Mouse (Mus musculus): ENCODE data around the gene Arvcf. TPM values are rescaled to one million over a fixed set of nuclear protein-coding genes. Genes with fewer than 3 reads are reported as not detected.

Arvcf gene
- polyA plus RNA-seq, 1 experiment from 2014 or later: 64.6 TPM

DNA sequence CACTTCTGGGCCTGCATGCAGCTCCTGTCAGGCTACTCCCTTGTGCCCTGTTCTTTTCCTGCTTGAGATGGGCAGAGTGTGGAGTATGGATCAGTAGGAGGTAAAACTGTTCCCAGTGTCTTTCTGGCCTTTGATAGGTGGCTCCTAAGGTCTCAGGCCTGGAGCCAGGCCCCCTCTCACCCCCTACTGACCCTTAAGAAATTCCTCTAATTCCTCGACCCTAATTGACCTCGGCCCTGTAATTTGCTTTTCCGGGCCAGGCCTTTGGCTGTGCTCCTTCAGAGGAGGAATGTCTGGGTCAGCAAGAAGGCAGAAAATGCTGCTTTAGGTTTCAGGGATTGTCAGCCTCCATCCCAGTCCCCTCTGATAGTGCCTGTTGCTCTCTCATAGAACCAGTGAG lies 35.8 kb downstream of the Arvcf start:
- Histone ChIP-seq H3K36me3 (replicated peaks; ENCODE audit: control insufficient read depth, insufficient read depth) (no peaks in the 10 kb centered on the region), H3K9me3 (ENCODE audit: control insufficient read depth, low read length) (no peaks in the 10 kb centered on the region), H3K4me1 (replicated peaks; ENCODE audit: control insufficient read depth, insufficient read depth, low read length) (peaks cover 61% of the 10 kb centered on the region), H3K4me2 (replicated peaks) (no peak overlapping the region), H3K27me3 (ENCODE audit: control insufficient read depth, insufficient read depth, low read length) (no peaks in the 10 kb centered on the region), H3K27ac (no peak overlapping the region), H3K4me3 (replicated peaks; ENCODE audit: low read length) (no peak overlapping the region), H3K9ac (no peak overlapping the region)
- DNase-seq (ENCODE audit: low spot score) (no peak), ATAC-seq (ENCODE audit: low FRiP score) (no peak)
- WGBS: 12% methylated on average over 3 of the region's 3 CpGs

DNA sequence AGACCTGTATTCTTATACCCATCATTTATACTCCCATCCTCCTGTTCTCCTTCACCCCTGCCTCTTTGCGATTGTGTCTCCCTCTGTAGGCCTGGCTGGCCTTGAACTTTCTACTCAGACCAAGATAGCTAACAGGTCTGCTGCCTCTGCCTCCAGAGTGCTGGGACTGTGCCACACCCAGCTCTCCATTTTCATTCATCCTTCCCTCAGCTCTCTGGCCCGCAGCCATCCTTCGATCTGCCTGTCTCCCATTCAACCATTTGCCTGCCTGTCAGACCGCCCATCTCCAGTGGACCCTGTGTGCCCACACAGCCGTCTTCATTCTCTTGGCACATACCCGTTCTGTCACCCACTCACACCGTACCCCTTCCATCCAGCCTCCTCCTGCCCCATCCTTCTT lies 36.2 kb downstream of the Arvcf start:
- no peak overlapping the region for H3K4me2 ChIP-seq (replicated peaks)
- no peaks in the 10 kb centered on the region for H3K9me3 ChIP-seq (ENCODE audit: control insufficient read depth, low read length)
- DNase-seq (ENCODE audit: low spot score) (no peak), ATAC-seq (ENCODE audit: low FRiP score) (no peak)
- WGBS: 50% methylated on average over 7 of the region's 7 CpGs
- no peak overlapping the region for H3K9ac ChIP-seq
- no peak overlapping the region for H3K27ac ChIP-seq
- H3K4me1 ChIP-seq (replicated peaks; ENCODE audit: control insufficient read depth, insufficient read depth, low read length): peaks cover 63% of the 10 kb centered on the region
- no peak overlapping the region for H3K4me3 ChIP-seq (replicated peaks; ENCODE audit: low read length)
- H3K36me3 ChIP-seq (replicated peaks; ENCODE audit: control insufficient read depth, insufficient read depth): no peaks in the 10 kb centered on the region
- no peaks in the 10 kb centered on the region for H3K27me3 ChIP-seq (ENCODE audit: control insufficient read depth, insufficient read depth, low read length)

DNA sequence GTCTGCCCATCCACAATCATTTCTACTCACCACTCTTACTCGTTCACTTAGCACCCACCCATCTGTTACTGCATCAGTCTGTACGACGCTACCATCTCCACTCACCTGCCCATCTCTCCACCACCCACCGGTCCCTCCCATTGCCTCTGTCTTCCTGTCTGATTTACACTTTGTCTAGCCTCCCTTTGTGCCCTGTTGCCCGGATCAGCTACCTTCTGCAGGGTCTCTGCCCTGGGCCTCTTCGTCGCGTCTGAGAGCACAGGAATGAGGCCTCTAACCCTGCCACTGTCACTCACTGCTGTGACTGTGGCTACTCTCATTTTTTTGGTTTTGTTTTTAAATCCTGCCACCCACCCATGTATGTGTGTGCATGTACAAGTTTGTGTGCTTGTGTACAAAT lies 36.7 kb downstream of the Arvcf start:
- no peak for ATAC-seq (ENCODE audit: low FRiP score)
- no peak overlapping the region for H3K9ac ChIP-seq
- H3K4me1 ChIP-seq (replicated peaks; ENCODE audit: control insufficient read depth, insufficient read depth, low read length): peaks cover 58% of the 10 kb centered on the region
- no peaks in the 10 kb centered on the region for H3K36me3 ChIP-seq (replicated peaks; ENCODE audit: control insufficient read depth, insufficient read depth)
- no peaks in the 10 kb centered on the region for H3K27me3 ChIP-seq (ENCODE audit: control insufficient read depth, insufficient read depth, low read length)
- no peak overlapping the region for H3K4me2 ChIP-seq (replicated peaks)
- H3K9me3 ChIP-seq (ENCODE audit: control insufficient read depth, low read length): no peaks in the 10 kb centered on the region
- WGBS: 52% methylated on average over 8 of the region's 8 CpGs
- no peak overlapping the region for H3K27ac ChIP-seq
- DNase-seq (ENCODE audit: low spot score): no peak
- no peak overlapping the region for H3K4me3 ChIP-seq (replicated peaks; ENCODE audit: low read length)

DNA sequence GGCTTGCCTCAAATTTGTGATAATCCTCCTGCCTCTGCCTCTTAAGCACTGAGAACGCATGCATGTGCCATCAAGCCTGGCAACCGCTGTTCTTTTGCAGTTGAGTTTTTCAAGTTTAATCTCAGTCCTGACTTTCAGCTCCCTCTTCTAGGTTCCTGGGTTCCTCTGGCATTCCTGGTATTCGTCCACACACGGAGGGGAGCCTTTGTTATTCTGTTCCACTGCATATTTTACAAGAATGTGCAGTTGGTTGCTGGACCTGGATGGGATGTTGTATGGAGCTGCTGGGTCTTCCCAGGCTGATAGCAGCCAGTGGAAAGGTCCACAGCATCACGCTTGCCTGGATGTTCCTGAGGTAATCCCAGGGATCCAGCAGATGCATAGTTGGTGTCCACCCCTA lies 37.4 kb downstream of the Arvcf start:
- no peak for DNase-seq (ENCODE audit: low spot score)
- H3K4me1 ChIP-seq (replicated peaks; ENCODE audit: control insufficient read depth, insufficient read depth, low read length): peaks cover 51% of the 10 kb centered on the region

DNA sequence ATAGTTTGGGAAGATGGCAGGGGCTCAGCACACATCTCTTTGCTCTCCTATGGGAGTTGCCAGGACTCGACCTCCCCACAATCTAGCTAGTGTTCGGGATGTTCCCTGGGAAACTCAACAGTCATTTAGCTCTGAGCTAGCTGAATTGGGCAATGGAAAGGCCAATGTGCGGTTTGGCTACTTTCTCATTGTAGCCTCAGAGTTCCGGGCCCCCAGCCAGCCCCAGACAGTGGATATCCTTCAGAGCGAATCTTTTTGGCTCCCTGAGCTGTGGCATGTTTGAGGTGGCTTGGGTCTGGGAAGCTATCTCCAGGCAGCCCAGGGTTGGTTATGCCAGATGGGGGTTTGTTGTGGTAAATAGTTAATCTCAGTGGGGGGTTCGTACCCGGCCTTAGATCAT lies 38.5 kb downstream of the Arvcf start:
- ATAC-seq (ENCODE audit: low FRiP score) (peak; percentile 23; the same call in 1 of the 2 replicates), DNase-seq (ENCODE audit: low spot score) (no peak)
- H3K36me3 ChIP-seq (replicated peaks; ENCODE audit: control insufficient read depth, insufficient read depth): 0 out of 2 replicates have a peak, but pooled peaks cover 4% of the 10 kb centered on the region
- H3K9me3 ChIP-seq (ENCODE audit: control insufficient read depth, low read length): no peaks in the 10 kb centered on the region
- 0 out of 2 replicates have a peak overlapping the region, but pooled peaks have one; percentile 39 for H3K27ac ChIP-seq
- no peak overlapping the region for H3K4me3 ChIP-seq (replicated peaks; ENCODE audit: low read length)
- 63% methylated on average over 7 of the region's 7 CpGs for WGBS
- H3K27me3 ChIP-seq (ENCODE audit: control insufficient read depth, insufficient read depth, low read length): no peaks in the 10 kb centered on the region
- H3K4me2 ChIP-seq (replicated peaks): no peak overlapping the region
- H3K4me1 ChIP-seq (replicated peaks; ENCODE audit: control insufficient read depth, insufficient read depth, low read length): peaks cover 42% of the 10 kb centered on the region
- no peak overlapping the region for H3K9ac ChIP-seq

More for the DNA sequence above, 37.4 kb downstream of the Arvcf start:
- WGBS: 63% methylated on average over 5 of the region's 5 CpGs
- H3K4me2 ChIP-seq (replicated peaks): no peak overlapping the region
- no peak overlapping the region for H3K27ac ChIP-seq
- H3K27me3 ChIP-seq (ENCODE audit: control insufficient read depth, insufficient read depth, low read length): no peaks in the 10 kb centered on the region
- no peak for ATAC-seq (ENCODE audit: low FRiP score)
- no peaks in the 10 kb centered on the region for H3K9me3 ChIP-seq (ENCODE audit: control insufficient read depth, low read length)
- H3K4me3 ChIP-seq (replicated peaks; ENCODE audit: low read length): no peak overlapping the region
- no peak overlapping the region for H3K9ac ChIP-seq
- no peaks in the 10 kb centered on the region for H3K36me3 ChIP-seq (replicated peaks; ENCODE audit: control insufficient read depth, insufficient read depth)

DNA sequence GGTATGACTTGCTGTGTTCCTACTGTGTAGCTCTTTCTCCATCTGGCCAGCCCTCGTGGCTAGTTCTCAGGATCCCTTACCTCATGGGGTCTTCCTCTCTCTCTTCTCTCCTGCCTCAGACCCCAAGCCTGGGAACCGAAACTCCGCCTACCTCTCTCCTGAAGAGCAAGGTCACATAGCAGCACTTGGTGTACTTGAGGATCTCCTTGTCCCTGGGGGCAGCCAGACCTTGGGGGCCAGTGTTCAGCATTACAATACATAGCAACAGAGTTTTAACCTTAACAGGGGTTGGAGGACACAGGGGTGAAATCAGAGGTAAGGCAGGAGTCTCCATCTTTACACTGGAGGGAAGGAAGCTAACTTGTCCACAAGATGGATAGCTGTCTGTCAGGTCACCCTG lies 39.0 kb downstream of the Arvcf start:
- 59% methylated on average over 3 of the region's 3 CpGs for WGBS
- Histone ChIP-seq H3K4me2 (replicated peaks) (no peak overlapping the region), H3K4me3 (replicated peaks; ENCODE audit: low read length) (no peak overlapping the region), H3K36me3 (replicated peaks; ENCODE audit: control insufficient read depth, insufficient read depth) (0 out of 2 replicates have a peak, but pooled peaks cover 4% of the 10 kb centered on the region), H3K27ac (peak overlapping the region; percentile 53), H3K9ac (0 out of 2 replicates have a peak overlapping the region, but pooled peaks have one; percentile 4), H3K27me3 (ENCODE audit: control insufficient read depth, insufficient read depth, low read length) (no peaks in the 10 kb centered on the region), H3K9me3 (ENCODE audit: control insufficient read depth, low read length) (no peaks in the 10 kb centered on the region), H3K4me1 (replicated peaks; ENCODE audit: control insufficient read depth, insufficient read depth, low read length) (peaks cover 37% of the 10 kb centered on the region)
- no peak for ATAC-seq (ENCODE audit: low FRiP score)
- DNase-seq (ENCODE audit: low spot score): no peak

DNA sequence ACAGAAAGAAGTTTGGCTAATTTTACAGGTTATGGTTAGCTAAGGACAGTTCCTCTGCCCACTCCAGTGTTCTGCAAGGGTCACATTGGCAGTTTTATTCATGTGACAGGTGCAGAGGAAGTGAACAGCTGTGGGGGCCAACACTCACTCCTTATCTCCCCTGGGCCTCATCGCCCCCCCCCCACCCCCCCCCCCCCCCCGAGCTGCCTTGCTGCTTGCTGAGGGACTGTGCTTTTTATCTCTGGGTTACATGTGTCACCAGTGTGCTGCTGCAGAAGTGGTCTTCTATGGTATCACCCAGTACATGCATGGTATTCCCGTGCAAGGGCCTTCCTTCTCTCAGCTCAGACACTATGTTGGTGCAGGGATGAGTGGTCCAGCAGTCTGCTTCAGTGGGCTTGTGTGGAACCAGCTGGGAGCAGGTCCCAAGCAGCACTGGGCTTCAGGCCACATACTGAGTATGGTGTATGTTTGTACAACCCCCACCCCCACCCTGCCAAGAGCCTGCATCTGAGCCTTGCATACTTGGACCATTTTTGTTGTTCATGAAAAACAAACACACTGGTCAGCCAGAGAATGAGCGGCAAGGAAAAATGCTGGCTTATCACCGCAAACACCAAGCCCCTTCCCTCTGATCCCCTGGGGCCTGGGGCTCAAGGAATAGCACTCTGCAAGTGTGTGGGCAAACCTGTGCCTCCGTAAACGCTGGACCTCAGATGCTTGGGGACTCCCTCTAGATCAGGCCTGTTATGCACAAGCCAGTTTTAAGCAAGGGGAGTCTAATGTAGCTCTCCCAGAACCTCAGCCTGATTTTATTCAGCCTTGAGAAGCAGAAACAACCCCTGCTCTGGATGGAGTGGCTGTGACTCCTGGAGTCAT lies 40.0 kb downstream of the Arvcf start:
- Histone ChIP-seq H3K9ac (no peak overlapping the region), H3K4me3 (replicated peaks; ENCODE audit: low read length) (no peak overlapping the region), H3K27me3 (ENCODE audit: control insufficient read depth, insufficient read depth, low read length) (no peaks in the 10 kb centered on the region), H3K36me3 (replicated peaks; ENCODE audit: control insufficient read depth, insufficient read depth) (0 out of 2 replicates have a peak, but pooled peaks cover 4% of the 10 kb centered on the region), H3K4me1 (replicated peaks; ENCODE audit: control insufficient read depth, insufficient read depth, low read length) (peaks cover 33% of the 10 kb centered on the region), H3K27ac (peak overlapping the region; percentile 69), H3K4me2 (replicated peaks) (no peak overlapping the region), H3K9me3 (ENCODE audit: control insufficient read depth, low read length) (no peaks in the 10 kb centered on the region)
- WGBS: 21% methylated on average over 6 of the region's 7 CpGs
- no peak for ATAC-seq (ENCODE audit: low FRiP score)
- DNase-seq (ENCODE audit: low spot score): no peak

DNA sequence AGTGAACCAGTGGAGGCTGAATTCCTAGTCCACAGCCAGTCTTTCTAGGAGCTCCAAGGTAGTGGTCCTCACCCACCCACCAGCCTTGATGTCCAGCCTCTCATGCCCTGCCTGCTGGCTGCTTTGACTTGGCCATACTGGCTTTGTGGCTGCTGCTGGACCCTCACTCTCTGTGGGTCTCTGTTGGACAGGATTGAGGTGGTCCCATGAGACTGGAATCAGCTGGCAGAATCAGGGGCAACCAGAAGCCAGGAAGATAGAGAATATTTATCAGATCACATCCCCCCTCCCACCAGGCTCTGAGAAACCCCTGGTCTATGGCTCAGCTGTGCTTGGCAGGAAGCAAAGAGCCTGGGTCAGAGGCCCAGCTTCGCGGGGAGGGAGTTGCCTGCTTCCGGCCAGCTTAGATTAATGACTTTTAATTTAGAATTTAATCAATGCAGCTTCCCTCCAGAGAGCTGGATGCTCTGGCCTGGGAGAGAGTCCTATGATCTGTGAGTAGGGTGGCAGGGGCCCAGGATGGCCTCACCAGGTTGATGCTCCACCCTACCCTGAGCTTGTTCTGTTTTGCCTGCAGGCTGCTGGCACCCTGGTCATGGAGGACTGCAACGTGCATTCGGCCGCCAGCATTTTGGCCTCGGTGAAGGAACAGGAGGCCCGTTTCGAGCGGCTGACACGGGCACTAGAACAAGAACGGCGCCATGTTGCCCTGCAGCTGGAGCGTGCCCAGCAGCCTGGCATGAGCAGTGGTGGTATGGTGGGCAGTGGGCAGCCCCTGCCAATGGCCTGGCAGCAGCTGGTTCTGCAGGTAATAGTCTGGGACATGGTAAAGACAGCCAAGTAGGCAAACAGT lies 40.8 kb downstream of the Arvcf start:
- no peaks in the 10 kb centered on the region for H3K27me3 ChIP-seq (ENCODE audit: control insufficient read depth, insufficient read depth, low read length)
- ATAC-seq (ENCODE audit: low FRiP score) (no peak), DNase-seq (ENCODE audit: low spot score) (no peak)
- H3K4me3 ChIP-seq (replicated peaks; ENCODE audit: low read length): no peak overlapping the region
- H3K9ac ChIP-seq: no peak overlapping the region
- H3K4me2 ChIP-seq (replicated peaks): no peak overlapping the region
- 59% methylated on average over 14 of the region's 14 CpGs for WGBS
- no peaks in the 10 kb centered on the region for H3K9me3 ChIP-seq (ENCODE audit: control insufficient read depth, low read length)
- H3K4me1 ChIP-seq (replicated peaks; ENCODE audit: control insufficient read depth, insufficient read depth, low read length): peaks cover 35% of the 10 kb centered on the region
- H3K27ac ChIP-seq: peak overlapping the region; percentile 69
- 0 out of 2 replicates have a peak, but pooled peaks cover 4% of the 10 kb centered on the region for H3K36me3 ChIP-seq (replicated peaks; ENCODE audit: control insufficient read depth, insufficient read depth)

DNA sequence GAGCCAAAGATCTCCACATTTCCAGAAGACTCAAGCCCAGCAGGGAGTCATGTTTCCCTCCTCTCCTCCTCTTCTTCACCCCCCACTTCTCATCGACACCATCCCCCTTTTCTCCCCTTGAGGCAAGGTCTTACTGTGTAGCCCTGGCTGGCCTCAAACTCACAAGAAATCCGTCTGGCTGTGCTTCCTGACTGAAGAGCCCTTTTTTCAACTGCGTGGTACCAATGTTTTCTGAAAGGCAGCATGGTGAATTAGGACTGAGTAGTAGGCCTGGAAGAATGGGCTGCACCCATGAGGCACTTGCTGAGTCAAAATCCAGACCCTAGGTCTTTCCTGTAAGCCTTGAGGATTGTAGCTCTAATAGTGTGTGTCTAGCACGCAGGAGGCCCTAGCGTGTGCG lies 42.4 kb downstream of the Arvcf start:
- Histone ChIP-seq H3K4me3 (replicated peaks; ENCODE audit: low read length) (no peak overlapping the region), H3K9me3 (ENCODE audit: control insufficient read depth, low read length) (no peaks in the 10 kb centered on the region), H3K4me1 (replicated peaks; ENCODE audit: control insufficient read depth, insufficient read depth, low read length) (peaks cover 46% of the 10 kb centered on the region), H3K9ac (no peak overlapping the region), H3K27me3 (ENCODE audit: control insufficient read depth, insufficient read depth, low read length) (no peaks in the 10 kb centered on the region), H3K27ac (no peak overlapping the region), H3K36me3 (replicated peaks; ENCODE audit: control insufficient read depth, insufficient read depth) (0 out of 2 replicates have a peak, but pooled peaks cover 4% of the 10 kb centered on the region), H3K4me2 (replicated peaks) (no peak overlapping the region)
- DNase-seq (ENCODE audit: low spot score): no peak
- WGBS: 79% methylated on average over 6 of the region's 6 CpGs
- ATAC-seq (ENCODE audit: low FRiP score): no peak

Measured in hindbrain, embryonic 14.5 days (tissue).